Mouse (Mus musculus) C2C12 (cell line): ENCODE measurements around the gene Adgrg5. TPM values are rescaled to one million over a fixed set of nuclear protein-coding genes. Genes with fewer than 3 reads are reported as not detected.
A peak's percentile ranks its signal among the peaks of the same experiment; 100 is the strongest.

Source experiments
- H3K27me3 ChIP-seq: one replicate; pipeline ENCODE4 v1.6.1; 2011; ENCODE audit not compliant: control insufficient read depth, insufficient read depth, insufficient read length
- H3K36me3 ChIP-seq: one replicate; pipeline ENCODE4 v1.6.1; 2011; ENCODE audit not compliant: control insufficient read depth, insufficient read depth
- H3K4me3 ChIP-seq: one replicate; pipeline ENCODE4 v1.5.1; 2011; ENCODE audit warnings: mild to moderate bottlenecking, control low read depth; ENCODE audit not compliant: poor library complexity, insufficient read depth, severe bottlenecking
- H3K79me2 ChIP-seq: one replicate; pipeline ENCODE4 v1.6.1; 2011; ENCODE audit not compliant: control insufficient read depth, insufficient read depth
- H3K79me3 ChIP-seq: one replicate; pipeline ENCODE4 v1.6.1; 2011; ENCODE audit warnings: low read depth, control low read depth
- H3ac ChIP-seq: one replicate; pipeline ENCODE3; 2011; ENCODE audit warnings: low read depth; ENCODE audit not compliant: control insufficient read depth, insufficient read length
- CEBPB ChIP-seq: IDR thresholded peaks from one replicate; pipeline ENCODE4 v1.6.1; 2011; ENCODE audit warnings: low read depth, mild to moderate bottlenecking, control low read depth, moderate library complexity
- CTCF ChIP-seq: IDR thresholded peaks from one replicate; pipeline ENCODE4 v1.5.1; 2011; ENCODE audit not compliant: control insufficient read depth, insufficient read depth, insufficient read length
- FOSL1 ChIP-seq: IDR thresholded peaks from one replicate; pipeline ENCODE4 v1.8.0; 2011; ENCODE audit warnings: mild to moderate bottlenecking, low read length; ENCODE audit not compliant: poor library complexity, insufficient read depth, severe bottlenecking
- MAX ChIP-seq: IDR thresholded peaks from one replicate; pipeline ENCODE4 v1.6.1; 2011; ENCODE audit warnings: mild to moderate bottlenecking, control low read depth
- MYOD1 ChIP-seq: IDR thresholded peaks from one replicate; pipeline ENCODE4 v1.6.1; 2011; ENCODE audit warnings: low read depth; ENCODE audit not compliant: control insufficient read depth, insufficient read length
- MYOG ChIP-seq: IDR thresholded peaks from one replicate; pipeline ENCODE4 v1.6.1; 2011; ENCODE audit not compliant: control insufficient read depth, insufficient read length; ENCODE audit errors: extremely low read depth
- USF1 ChIP-seq: IDR thresholded peaks from one replicate; pipeline ENCODE4 v1.6.1; 2011; ENCODE audit warnings: low read depth, mild to moderate bottlenecking, control low read depth, moderate library complexity
- polyA plus RNA-seq: library from polyadenylated mRNA; unstranded; fragments of >200 nt; fragmentation: generic; extraction: Trizol; gene quantifications from one replicate; pipeline ENCODE4 v1.2.1, GENCODE M21; 2012; ENCODE audit warnings: missing spikeins

Adgrg5 gene
- polyA plus RNA-seq, 1 experiment: 0.18 TPM

DNA sequence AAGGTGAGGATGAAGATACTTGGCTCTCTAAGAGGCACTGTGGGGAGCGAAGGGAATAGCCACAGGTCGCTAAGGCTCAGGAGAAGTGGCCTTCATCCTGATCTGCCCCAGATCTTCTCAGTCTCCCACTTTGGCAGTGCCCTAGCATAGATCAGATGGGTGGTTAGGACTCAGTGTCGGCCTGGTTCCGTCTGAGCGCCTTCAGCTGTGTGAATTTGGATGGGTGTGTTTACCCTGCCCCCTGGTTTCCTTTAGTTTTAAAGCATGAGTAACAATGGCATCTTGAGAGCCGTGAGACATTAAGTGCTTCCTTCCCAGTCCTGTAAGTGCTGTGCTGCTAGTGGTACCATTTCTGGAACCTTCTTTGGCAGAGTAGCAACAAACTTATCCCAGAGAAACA, 65.1 kb downstream of the Adgrg5 start:
- no peaks in the 10 kb centered on the region for H3K27me3 ChIP-seq
- H3K36me3 ChIP-seq: no peaks in the 10 kb centered on the region
- no peak overlapping the region for H3K4me3 ChIP-seq
- no peak for TF ChIP-seq CTCF
- TF ChIP-seq MAX: no peak
- no peak for TF ChIP-seq CEBPB
- H3ac ChIP-seq: no peak overlapping the region
- no peaks in the 10 kb centered on the region for H3K79me2 ChIP-seq
- H3K79me3 ChIP-seq: no peaks in the 10 kb centered on the region

DNA sequence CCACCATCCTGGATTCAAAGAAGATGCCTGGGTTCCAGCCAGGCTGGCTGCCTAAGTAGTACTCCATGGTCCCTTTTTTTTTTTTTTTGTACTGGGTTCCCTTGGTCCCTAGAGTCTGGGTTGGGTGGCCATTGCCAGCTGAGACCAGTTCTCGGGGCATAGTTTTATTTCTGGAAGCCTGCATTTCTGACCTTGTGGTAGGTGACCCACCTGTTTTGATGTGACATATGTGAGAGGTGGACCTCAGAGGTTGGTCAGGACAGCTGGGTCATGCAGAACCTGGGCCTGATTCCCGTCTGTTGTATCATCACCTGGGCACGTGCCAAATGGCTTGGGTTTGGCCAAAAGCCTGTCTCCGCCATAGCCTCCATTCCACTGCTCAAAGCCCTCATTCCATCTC, 66.2 kb downstream of the Adgrg5 start:
- Histone ChIP-seq H3K27me3 (no peaks in the 10 kb centered on the region), H3ac (no peak overlapping the region), H3K36me3 (no peaks in the 10 kb centered on the region), H3K79me2 (no peaks in the 10 kb centered on the region), H3K4me3 (no peak overlapping the region), H3K79me3 (no peaks in the 10 kb centered on the region)
- TF ChIP-seq MAX (no peak), FOSL1 (no peak), USF1 (no peak), MYOD1 (peak; percentile 29)

DNA sequence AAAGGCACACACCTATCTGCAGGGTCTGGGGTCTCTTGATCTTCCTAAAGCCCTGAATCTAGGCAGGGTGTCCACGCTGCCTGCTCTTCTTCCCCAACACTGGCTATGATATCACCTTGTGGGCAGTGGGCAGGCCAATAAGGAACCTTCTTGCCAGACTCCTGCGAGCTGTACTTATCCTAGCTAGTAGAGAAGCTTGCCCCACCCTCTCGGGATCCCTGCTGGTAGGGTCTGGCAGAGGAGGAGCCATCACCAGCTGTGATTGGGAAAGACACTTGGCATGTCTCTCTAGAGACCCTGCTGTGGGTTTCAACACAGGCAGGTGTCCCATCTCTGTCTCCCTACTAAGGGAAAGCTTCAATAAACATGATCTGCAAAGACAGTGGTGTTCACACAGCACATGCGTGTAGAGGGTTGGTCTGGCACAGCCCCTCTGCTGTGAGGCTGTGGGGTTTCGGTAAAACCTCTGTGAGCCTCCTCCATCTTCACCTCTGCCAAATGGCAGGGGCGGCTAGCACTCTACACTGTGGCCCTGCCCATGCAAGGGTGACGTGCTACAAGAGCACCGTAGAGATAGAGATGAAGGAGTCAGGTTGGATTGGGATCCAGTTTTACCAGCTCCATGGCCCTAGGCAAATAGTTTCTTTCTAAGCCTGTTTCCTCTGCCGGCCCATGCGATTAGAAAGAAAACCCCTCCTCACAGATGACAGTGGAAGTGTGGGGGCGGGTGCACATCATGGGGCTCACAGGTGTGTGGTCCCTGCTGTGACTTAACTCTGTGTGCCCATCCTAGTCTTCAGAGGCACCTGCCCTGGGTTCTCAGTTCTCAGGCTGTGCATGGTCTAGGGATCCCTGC, 67.3 kb downstream of the Adgrg5 start:
- H3K4me3 ChIP-seq: no peak overlapping the region
- no peak overlapping the region for H3ac ChIP-seq
- H3K79me3 ChIP-seq: no peaks in the 10 kb centered on the region
- no peak for TF ChIP-seq MYOD1
- TF ChIP-seq MAX: no peak
- no peak for TF ChIP-seq CEBPB
- no peak for TF ChIP-seq CTCF
- no peak for TF ChIP-seq USF1
- TF ChIP-seq MYOG: no peak
- no peak for TF ChIP-seq FOSL1
- H3K79me2 ChIP-seq: no peaks in the 10 kb centered on the region
- H3K36me3 ChIP-seq: no peaks in the 10 kb centered on the region
- H3K27me3 ChIP-seq: no peaks in the 10 kb centered on the region

- no peak overlapping the region for H3ac ChIP-seq
- no peak overlapping the region for H3K4me3 ChIP-seq
- no peaks in the 10 kb centered on the region for H3K79me3 ChIP-seq
- H3K79me2 ChIP-seq: no peaks in the 10 kb centered on the region
- H3K27me3 ChIP-seq: no peaks in the 10 kb centered on the region
- H3K36me3 ChIP-seq: no peaks in the 10 kb centered on the region
- TF ChIP-seq USF1 (no peak), MYOD1 (no peak), CTCF (no peak), CEBPB (no peak), MAX (no peak), MYOG (no peak), FOSL1 (no peak)
Observed at GRCm38 (mm10) chr8:94991454-94991994, 68.0 kb downstream of the Adgrg5 start.

- Histone ChIP-seq H3K79me3 (no peaks in the 10 kb centered on the region), H3K27me3 (no peaks in the 10 kb centered on the region), H3ac (no peak overlapping the region), H3K4me3 (no peak overlapping the region), H3K36me3 (no peaks in the 10 kb centered on the region), H3K79me2 (no peaks in the 10 kb centered on the region)
- TF ChIP-seq MAX (no peak), CEBPB (no peak), CTCF (no peak), USF1 (no peak), MYOG (no peak), FOSL1 (no peak), MYOD1 (no peak)
Observed at GRCm38 (mm10) chr8:94992010-94992409, 68.5 kb downstream of the Adgrg5 start.

GRCm38 (mm10) chr8:94992534-94992933, 69.0 kb downstream of the Adgrg5 start:
- H3K36me3 ChIP-seq: no peaks in the 10 kb centered on the region
- H3K27me3 ChIP-seq: no peaks in the 10 kb centered on the region
- no peaks in the 10 kb centered on the region for H3K79me3 ChIP-seq
- no peaks in the 10 kb centered on the region for H3K79me2 ChIP-seq
- no peak overlapping the region for H3K4me3 ChIP-seq
- no peak overlapping the region for H3ac ChIP-seq
- TF ChIP-seq MAX (no peak), CTCF (no peak), MYOD1 (no peak), MYOG (no peak), FOSL1 (no peak), CEBPB (no peak), USF1 (no peak)

Other genes starting within 250 kb of the Adgrg5 start
- 0.07 TPM for gene Pllp, start 227.4 kb upstream of the Adgrg5 start, polyA plus RNA-seq
- gene Ccl22, start 178.1 kb upstream of the Adgrg5 start, polyA plus RNA-seq: not detected
- 12.5 TPM for gene Cx3cl1, start 151.7 kb upstream of the Adgrg5 start, polyA plus RNA-seq
- gene Ccl17, start 113.2 kb upstream of the Adgrg5 start, polyA plus RNA-seq: 0.55 TPM
- 44.0 TPM for gene Coq9, start 85.4 kb upstream of the Adgrg5 start, polyA plus RNA-seq
- gene Ciapin1, start 85.3 kb upstream of the Adgrg5 start, polyA plus RNA-seq: 115 TPM
- gene Polr2c, start 66.2 kb upstream of the Adgrg5 start, polyA plus RNA-seq: 124 TPM
- 6.7 TPM for gene Dok4, start 47.4 kb upstream of the Adgrg5 start, polyA plus RNA-seq
- 28.1 TPM for gene Ccdc102a, start 5.6 kb upstream of the Adgrg5 start, polyA plus RNA-seq
- 2.8 TPM for gene Adgrg1, start 51.1 kb downstream of the Adgrg5 start, polyA plus RNA-seq
- 19.4 TPM for gene Adgrg3, start 94.0 kb downstream of the Adgrg5 start, polyA plus RNA-seq
- gene Drc7, start 131.4 kb downstream of the Adgrg5 start, polyA plus RNA-seq: 0.09 TPM
- 23.7 TPM for gene Katnb1, start 157.5 kb downstream of the Adgrg5 start, polyA plus RNA-seq